Comparison of ENCODE assay signal across 8 mouse cellular contexts in genomic region chr2:33569240-33569639, GRCm38 (mm10).
DNase-seq lines count a peak whose midpoint lies in the region; ATAC-seq lines count a peak whose summit lies in the region.

No protein-coding gene starts in this region.

- DNase-seq in cerebellum, adult 18-20 months, result peak; percentile 28 to 39
- DNase-seq in cerebellum, adult 11-12 months, result no peak
- DNase-seq in midbrain, embryonic 10.5 days (ENCODE audit: low spot score), result peak; percentile 62
- DNase-seq in midbrain, embryonic 14.5 days, result no peak
- DNase-seq in testis, postnatal 14 days (ENCODE audit: low spot score), result peak; percentile 32
- DNase-seq in spleen, postnatal 36 days (ENCODE audit: low spot score in 2 of 2), result no peak

- H3K27ac ChIP-seq in midbrain, embryonic 10.5 days (replicated peaks), result no peak overlapping the region
- no peak overlapping the region for H3K27ac ChIP-seq in midbrain, embryonic 14.5 days (replicated peaks; ENCODE audit: low read depth, low read length)
- H3K27ac ChIP-seq in heart, embryonic 15.5 days, result no peak overlapping the region
- no peak overlapping the region for H3K27ac ChIP-seq in lung, embryonic 15.5 days

- H3K9ac ChIP-seq in midbrain, embryonic 14.5 days (replicated peaks; ENCODE audit: low read length), result no peak overlapping the region
- H3K9ac ChIP-seq in heart, embryonic 15.5 days, result no peak overlapping the region
- H3K9ac ChIP-seq in lung, embryonic 15.5 days, result no peak overlapping the region

- no peak overlapping the region for H3K4me2 ChIP-seq in midbrain, embryonic 14.5 days (ENCODE audit: low read length)
- H3K4me2 ChIP-seq in heart, embryonic 15.5 days, result peak overlapping the region; percentile 47
- peak overlapping the region; percentile 16; the same call in 1 of the 2 replicates for H3K4me2 ChIP-seq in lung, embryonic 15.5 days

- H3K9me3 ChIP-seq in midbrain, embryonic 10.5 days (replicated peaks), result no peaks in the 10 kb centered on the region
- no peaks in the 10 kb centered on the region for H3K9me3 ChIP-seq in midbrain, embryonic 14.5 days (ENCODE audit: control insufficient read depth, low read length)
- H3K9me3 ChIP-seq in heart, embryonic 15.5 days (replicated peaks), result no peaks in the 10 kb centered on the region
- H3K9me3 ChIP-seq in lung, embryonic 15.5 days, result no peaks in the 10 kb centered on the region

- WGBS in midbrain, embryonic 10.5 days, result 40% methylated on average over 9 of the region's 9 CpGs
- 47% methylated on average over 9 of the region's 9 CpGs for WGBS in midbrain, embryonic 14.5 days
- 12% methylated on average over 9 of the region's 9 CpGs for WGBS in heart, embryonic 15.5 days
- WGBS in lung, embryonic 15.5 days, result 11% methylated on average over 9 of the region's 9 CpGs

- H3K36me3 ChIP-seq in midbrain, embryonic 10.5 days, result no peaks in the 10 kb centered on the region
- H3K36me3 ChIP-seq in midbrain, embryonic 14.5 days (ENCODE audit: control insufficient read depth, insufficient read depth, low read length), result no peaks in the 10 kb centered on the region
- H3K36me3 ChIP-seq in heart, embryonic 15.5 days, result no peaks in the 10 kb centered on the region
- no peaks in the 10 kb centered on the region for H3K36me3 ChIP-seq in lung, embryonic 15.5 days

- H3K4me3 ChIP-seq in midbrain, embryonic 10.5 days, result no peak overlapping the region
- no peak overlapping the region for H3K4me3 ChIP-seq in midbrain, embryonic 14.5 days (replicated peaks; ENCODE audit: low read depth, low read length)
- peak overlapping the region; percentile 10; the same call in 1 of the 2 replicates for H3K4me3 ChIP-seq in heart, embryonic 15.5 days
- H3K4me3 ChIP-seq in lung, embryonic 15.5 days, result no peak overlapping the region

- H3K4me1 ChIP-seq in midbrain, embryonic 10.5 days, result peaks cover 46% of the 10 kb centered on the region
- H3K4me1 ChIP-seq in midbrain, embryonic 14.5 days (ENCODE audit: control insufficient read depth, insufficient read depth, low read length), result 0 out of 2 replicates have a peak, but pooled peaks cover 4% of the 10 kb centered on the region
- H3K4me1 ChIP-seq in heart, embryonic 15.5 days (replicated peaks), result peaks cover 8% of the 10 kb centered on the region
- peaks cover 12% of the 10 kb centered on the region for H3K4me1 ChIP-seq in lung, embryonic 15.5 days

- peaks cover 99% of the 10 kb centered on the region for H3K27me3 ChIP-seq in midbrain, embryonic 10.5 days (ENCODE audit: low read depth, poor library complexity, severe bottlenecking)
- peaks cover 24% of the 10 kb centered on the region for H3K27me3 ChIP-seq in midbrain, embryonic 14.5 days (ENCODE audit: control insufficient read depth, insufficient read depth, low read length)
- H3K27me3 ChIP-seq in heart, embryonic 15.5 days, result peaks cover 80% of the 10 kb centered on the region
- peaks cover 53% of the 10 kb centered on the region for H3K27me3 ChIP-seq in lung, embryonic 15.5 days

- ATAC-seq in midbrain, embryonic 14.5 days (ENCODE audit: low FRiP score, low TSS enrichment), result no peak
- no peak for ATAC-seq in heart, embryonic 15.5 days (replicated peaks; ENCODE audit: insufficient number of reproducible peaks, insufficient read depth, low FRiP score, low read depth)
- ATAC-seq in lung, embryonic 15.5 days (ENCODE audit: borderline replicate concordance, extremely low read depth, low FRiP score, low TSS enrichment), result no peak

Comparison
In these comparisons a context has a peak if more than half of its experiments do, and no peak if none do; other contexts are left out.
1. DNase-seq: peak in cerebellum, adult 18-20 months (2 of 2), midbrain, embryonic 10.5 days (single experiment) and testis, postnatal 14 days (single experiment); none in cerebellum, adult 11-12 months (single experiment), midbrain, embryonic 14.5 days (single experiment) and spleen, postnatal 36 days (0 of 2).